Mouse (Mus musculus): ENCODE measurements around the gene Plbd2.

- TF ChIP-seq CTCF (IDR thresholded peaks at IDR 0.05; ENCODE audit: borderline replicate concordance, insufficient read depth, low read depth, low read length) (peak; percentile 48; the same call in 1 of the 2 replicates), POLR2A (IDR thresholded peaks at IDR 0.05; ENCODE audit: borderline replicate concordance, insufficient read depth, low read length) (no peak)
Observed at GRCm38 (mm10) chr5:120492437-120492836, 11.0 kb downstream of the Plbd2 start.
